Mouse (Mus musculus): ENCODE results near the gene Trp63. TPM values are rescaled to one million over a fixed set of nuclear protein-coding genes. Genes with fewer than 3 reads are reported as not detected.

The Trp63 gene
- polyA plus RNA-seq, 1 experiment from 2014 or later, result 5.7 TPM

DNA sequence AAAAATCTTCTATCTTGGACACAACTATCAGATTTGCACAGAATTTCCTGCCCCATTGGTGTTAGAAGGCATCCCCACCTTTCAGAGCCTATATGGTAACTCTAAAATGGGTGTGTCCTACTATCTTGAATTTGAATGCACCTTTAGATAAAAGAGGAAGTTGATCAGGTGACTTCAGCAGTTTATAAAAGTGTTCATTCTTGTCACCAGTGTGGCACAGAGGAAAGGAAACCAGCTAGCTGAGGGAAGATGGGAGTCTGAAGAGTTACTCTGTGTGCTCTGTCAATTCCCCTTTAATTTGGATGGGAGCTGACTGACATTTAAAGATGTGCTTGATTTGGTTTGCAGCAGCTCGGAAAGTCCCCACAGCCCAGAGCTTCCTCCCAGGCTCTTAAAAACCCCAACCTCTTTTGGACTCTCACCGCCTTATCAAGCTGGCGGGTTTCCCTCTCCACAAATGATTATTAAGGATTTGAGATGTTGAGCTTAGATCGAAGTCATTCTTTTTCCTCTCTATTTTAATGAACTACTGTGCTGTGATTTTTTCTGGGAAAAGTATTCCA is 114.2 kb downstream of the Trp63 start:
- H3K36me3 ChIP-seq, result no peaks in the 10 kb centered on the region
- no peaks in the 10 kb centered on the region for H3K27me3 ChIP-seq (ENCODE audit: insufficient read depth, poor library complexity, severe bottlenecking)
- H3K4me1 ChIP-seq, result no peaks in the 10 kb centered on the region
- 64% methylated on average over 4 of the region's 4 CpGs for WGBS
- DNase-seq (ENCODE audit: low spot score), result no peak
- no peak overlapping the region for H3K4me3 ChIP-seq
- no peak overlapping the region for H3K27ac ChIP-seq
- H3K9me3 ChIP-seq, result no peaks in the 10 kb centered on the region

DNA sequence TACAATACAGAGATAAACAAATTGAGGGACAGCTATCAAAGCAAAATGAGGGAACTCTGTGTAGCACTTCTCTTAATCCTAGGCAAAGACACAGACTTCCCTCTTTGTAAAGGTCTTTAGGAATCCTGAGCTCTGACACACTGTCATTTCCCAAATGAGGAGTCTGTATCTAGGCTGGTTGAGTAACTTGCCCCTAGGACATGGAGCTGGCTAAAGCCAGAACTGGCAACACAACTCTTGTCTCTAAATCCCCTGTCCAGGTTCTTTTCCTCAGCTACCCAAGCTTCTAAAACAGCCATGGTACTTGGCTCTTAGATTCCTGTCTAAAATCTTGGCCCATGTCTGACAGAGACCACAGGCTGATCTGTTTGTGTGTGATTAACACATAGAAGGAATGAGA is 116.1 kb downstream of the Trp63 start:
- H3K9me3 ChIP-seq, result no peaks in the 10 kb centered on the region
- H3K36me3 ChIP-seq, result no peaks in the 10 kb centered on the region
- DNase-seq (ENCODE audit: low spot score), result no peak
- no peak overlapping the region for H3K27ac ChIP-seq
- H3K4me3 ChIP-seq, result no peak overlapping the region
- no peaks in the 10 kb centered on the region for H3K27me3 ChIP-seq (ENCODE audit: insufficient read depth, poor library complexity, severe bottlenecking)
- H3K4me1 ChIP-seq, result no peaks in the 10 kb centered on the region

DNA sequence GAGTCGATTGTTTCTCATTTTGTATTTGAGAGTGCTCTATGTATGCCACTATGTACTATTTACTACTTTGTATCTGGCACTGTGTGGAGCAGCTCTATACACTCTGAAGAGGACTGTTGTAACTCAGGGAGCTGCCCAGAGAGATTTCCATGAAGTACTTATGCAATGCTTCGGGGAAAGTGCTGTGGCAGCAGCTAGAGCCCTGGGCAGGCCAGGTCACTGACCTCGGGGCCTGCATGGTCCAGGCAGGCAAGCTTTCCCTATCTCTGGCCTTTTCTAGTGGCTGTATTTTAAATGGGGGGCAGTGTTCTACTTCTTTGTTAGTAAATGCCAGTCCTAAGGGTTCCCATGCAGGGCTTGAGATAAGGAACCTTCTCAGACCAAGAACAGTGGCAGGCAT is 121.4 kb downstream of the Trp63 start:
- no peak overlapping the region for H3K4me3 ChIP-seq

DNA sequence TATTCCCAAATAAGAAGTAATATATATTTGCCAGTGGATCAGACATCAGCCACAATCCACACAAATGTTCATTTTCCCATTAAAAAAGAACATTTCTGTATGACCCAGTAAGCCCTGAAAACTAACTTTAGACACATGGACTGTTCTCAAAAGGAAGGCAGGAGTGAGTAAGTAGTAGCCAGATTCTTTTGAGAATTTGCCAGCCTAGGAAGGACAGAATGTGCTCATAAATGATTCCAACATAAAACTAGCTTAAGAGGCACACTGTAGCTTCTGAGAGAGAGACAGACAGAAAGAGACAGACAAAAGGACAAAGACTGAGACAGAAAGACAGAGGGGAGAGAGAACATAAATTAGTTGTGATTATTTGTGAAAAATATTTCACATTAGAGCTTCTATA is 123.6 kb downstream of the Trp63 start:
- Histone ChIP-seq H3K4me1 (peaks cover 4% of the 10 kb centered on the region; the same call in 1 of the 2 replicates), H3K9me3 (no peaks in the 10 kb centered on the region), H3K36me3 (no peaks in the 10 kb centered on the region), H3K27ac (no peak overlapping the region), H3K4me3 (no peak overlapping the region), H3K27me3 (ENCODE audit: insufficient read depth, poor library complexity, severe bottlenecking) (no peaks in the 10 kb centered on the region)
- DNase-seq (ENCODE audit: low spot score), result no peak

More for the DNA sequence above, 121.4 kb downstream of the Trp63 start:
- H3K36me3 ChIP-seq, result no peaks in the 10 kb centered on the region
- H3K27ac ChIP-seq, result no peak overlapping the region
- peaks cover 4% of the 10 kb centered on the region; the same call in 1 of the 2 replicates for H3K4me1 ChIP-seq
- H3K9me3 ChIP-seq, result no peaks in the 10 kb centered on the region
- DNase-seq (ENCODE audit: low spot score), result no peak
- 45% methylated on average over 3 of the region's 3 CpGs for WGBS
- no peaks in the 10 kb centered on the region for H3K27me3 ChIP-seq (ENCODE audit: insufficient read depth, poor library complexity, severe bottlenecking)

DNA sequence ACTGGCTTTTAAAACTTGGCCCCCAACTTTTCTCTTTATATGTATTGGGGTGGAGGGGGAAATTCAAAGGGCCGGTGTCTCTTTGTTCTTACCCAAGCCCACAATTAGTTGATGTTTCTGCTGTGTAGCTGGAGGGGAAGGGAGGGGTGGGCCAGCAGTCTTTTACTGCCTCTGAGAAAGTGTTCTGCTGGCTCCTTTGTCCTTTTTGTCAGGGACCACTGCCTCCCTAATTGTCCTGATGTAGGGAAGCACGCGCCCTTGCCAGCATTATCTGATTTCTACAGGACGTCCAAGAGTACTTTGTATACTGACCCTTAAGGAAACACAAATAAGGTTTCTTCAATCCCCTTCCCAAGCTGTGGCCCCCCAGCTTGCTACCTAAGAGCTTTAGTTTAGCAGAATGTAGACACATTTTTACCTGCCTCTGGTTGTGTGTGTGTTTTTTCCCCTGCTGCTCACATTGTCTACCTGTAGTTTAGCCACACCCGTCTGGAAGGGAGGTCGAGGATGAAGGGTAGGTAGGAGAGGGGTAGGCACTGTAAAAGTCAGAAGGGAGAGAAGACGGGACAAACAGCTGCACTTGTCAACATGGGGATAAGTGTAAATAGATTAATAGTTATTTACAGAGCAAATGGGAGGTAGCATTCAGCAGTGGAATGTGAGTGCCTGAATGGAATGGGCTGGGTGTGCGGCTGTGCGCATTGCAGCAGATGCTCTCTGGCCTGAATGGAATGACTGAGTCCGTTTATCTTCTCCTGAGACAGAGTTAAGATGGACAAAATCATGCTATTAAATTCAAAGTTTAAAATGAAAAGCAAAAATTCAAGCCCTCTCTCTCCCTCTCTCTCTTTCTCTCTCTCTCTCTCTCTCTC is 134.4 kb downstream of the Trp63 start:
- Histone ChIP-seq H3K4me1 (no peaks in the 10 kb centered on the region), H3K9me3 (no peaks in the 10 kb centered on the region), H3K27me3 (ENCODE audit: insufficient read depth, poor library complexity, severe bottlenecking) (no peaks in the 10 kb centered on the region), H3K4me3 (no peak overlapping the region), H3K27ac (no peak overlapping the region), H3K36me3 (no peaks in the 10 kb centered on the region)
- WGBS, result 57% methylated on average over 10 of the region's 10 CpGs
- no peak for DNase-seq (ENCODE audit: low spot score)

DNA sequence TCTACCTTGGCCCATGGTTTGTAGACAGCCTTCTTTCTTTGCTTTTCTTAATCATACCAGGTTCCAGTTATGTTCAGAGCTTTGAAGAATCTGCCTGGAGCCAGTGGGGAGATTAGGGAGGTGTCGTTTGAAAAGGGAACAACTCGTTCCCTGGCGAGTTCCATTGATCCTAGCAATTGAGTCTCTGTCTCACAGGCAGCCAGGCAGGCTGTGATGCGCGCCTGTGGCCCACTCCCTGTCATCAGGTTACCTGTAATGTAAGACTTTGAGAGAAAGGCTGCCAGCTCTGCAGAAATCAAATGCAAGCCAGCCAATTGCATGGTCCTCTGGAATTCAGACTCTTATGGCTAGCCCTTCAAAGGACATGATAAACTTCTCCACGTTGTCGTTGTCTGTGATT is 142.5 kb downstream of the Trp63 start:
- H3K27me3 ChIP-seq (ENCODE audit: insufficient read depth, poor library complexity, severe bottlenecking), result no peaks in the 10 kb centered on the region
- no peak for DNase-seq (ENCODE audit: low spot score)
- no peaks in the 10 kb centered on the region for H3K9me3 ChIP-seq
- H3K36me3 ChIP-seq, result no peaks in the 10 kb centered on the region
- no peak overlapping the region for H3K27ac ChIP-seq
- H3K4me1 ChIP-seq, result no peaks in the 10 kb centered on the region
- no peak overlapping the region for H3K4me3 ChIP-seq
- WGBS, result 54% methylated on average over 7 of the region's 7 CpGs

DNA sequence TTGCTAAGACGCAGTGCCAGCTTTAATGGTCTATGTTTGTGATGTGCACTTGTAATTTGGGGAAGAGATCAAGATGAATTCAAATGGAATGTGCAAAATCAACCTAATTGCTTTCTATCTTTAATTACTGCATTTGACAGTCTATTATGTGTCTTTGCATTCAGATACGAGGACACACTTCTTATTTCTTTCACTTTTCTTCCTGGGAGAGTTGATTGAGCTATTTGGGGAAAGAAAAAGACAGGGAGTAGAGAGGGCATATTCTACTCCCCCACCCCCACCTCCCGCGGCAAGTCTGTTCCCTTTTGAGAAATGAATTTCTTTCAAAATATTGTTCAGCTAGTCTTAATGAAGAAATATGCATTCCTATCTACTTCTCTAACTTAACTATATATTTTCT is 149.0 kb downstream of the Trp63 start:
- WGBS, result 86% methylated on average over 4 of the region's 4 CpGs
- no peak overlapping the region for H3K4me3 ChIP-seq
- H3K27me3 ChIP-seq (ENCODE audit: insufficient read depth, poor library complexity, severe bottlenecking), result no peaks in the 10 kb centered on the region
- no peak overlapping the region for H3K27ac ChIP-seq
- H3K4me1 ChIP-seq, result peaks cover 5% of the 10 kb centered on the region; the same call in 1 of the 2 replicates
- no peaks in the 10 kb centered on the region for H3K36me3 ChIP-seq
- no peaks in the 10 kb centered on the region for H3K9me3 ChIP-seq
- no peak for DNase-seq (ENCODE audit: low spot score)

DNA sequence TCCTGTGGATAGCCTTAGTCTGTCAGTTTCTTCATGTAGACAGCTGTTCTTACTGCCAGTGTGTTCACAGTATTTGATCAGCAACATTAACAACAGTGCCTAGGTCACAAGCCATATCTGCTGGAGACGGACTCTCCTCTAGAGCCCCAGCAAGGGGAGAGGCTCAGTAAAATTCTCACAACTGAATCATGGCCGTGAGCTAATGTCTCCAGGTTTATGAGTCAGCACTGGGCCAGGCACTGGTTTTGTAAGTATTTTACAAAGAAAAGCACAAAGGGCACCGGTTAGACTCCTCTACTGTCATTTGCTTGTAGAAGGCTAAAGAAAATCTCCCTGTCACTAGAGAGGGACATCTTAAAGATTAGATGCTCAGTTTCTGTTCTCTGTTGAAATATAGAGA is 151.7 kb downstream of the Trp63 start:
- Histone ChIP-seq H3K4me3 (no peak overlapping the region), H3K36me3 (no peaks in the 10 kb centered on the region), H3K9me3 (no peaks in the 10 kb centered on the region), H3K27ac (no peak overlapping the region), H3K4me1 (peaks cover 5% of the 10 kb centered on the region; the same call in 1 of the 2 replicates), H3K27me3 (ENCODE audit: insufficient read depth, poor library complexity, severe bottlenecking) (no peaks in the 10 kb centered on the region)
- DNase-seq (ENCODE audit: low spot score), result no peak
- WGBS, result 72% methylated on average over 3 of the region's 3 CpGs

DNA sequence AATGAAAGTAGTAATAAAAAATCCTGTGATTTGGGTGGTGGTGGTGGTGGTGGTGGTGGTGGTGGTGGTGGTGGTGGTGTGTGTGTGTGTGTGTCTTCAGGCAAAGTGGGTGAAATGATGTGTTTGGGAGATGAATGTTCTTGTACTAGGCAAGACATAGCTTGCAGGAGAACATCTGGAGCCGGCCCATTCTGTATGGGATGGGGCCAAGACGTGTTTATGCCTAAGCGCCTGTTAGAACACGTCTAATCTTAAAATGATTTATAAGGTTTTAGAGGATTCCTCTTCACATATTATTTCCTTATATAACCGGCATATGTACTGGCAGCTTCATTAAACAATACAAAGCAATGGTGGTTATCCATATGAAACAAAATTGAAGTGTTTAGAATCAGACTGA is 152.2 kb downstream of the Trp63 start:
- Histone ChIP-seq H3K4me1 (peaks cover 5% of the 10 kb centered on the region; the same call in 1 of the 2 replicates), H3K9me3 (no peaks in the 10 kb centered on the region), H3K36me3 (no peaks in the 10 kb centered on the region), H3K27ac (no peak overlapping the region), H3K4me3 (no peak overlapping the region), H3K27me3 (ENCODE audit: insufficient read depth, poor library complexity, severe bottlenecking) (no peaks in the 10 kb centered on the region)
- 89% methylated on average over 5 of the region's 5 CpGs for WGBS
- DNase-seq (ENCODE audit: low spot score), result no peak

DNA sequence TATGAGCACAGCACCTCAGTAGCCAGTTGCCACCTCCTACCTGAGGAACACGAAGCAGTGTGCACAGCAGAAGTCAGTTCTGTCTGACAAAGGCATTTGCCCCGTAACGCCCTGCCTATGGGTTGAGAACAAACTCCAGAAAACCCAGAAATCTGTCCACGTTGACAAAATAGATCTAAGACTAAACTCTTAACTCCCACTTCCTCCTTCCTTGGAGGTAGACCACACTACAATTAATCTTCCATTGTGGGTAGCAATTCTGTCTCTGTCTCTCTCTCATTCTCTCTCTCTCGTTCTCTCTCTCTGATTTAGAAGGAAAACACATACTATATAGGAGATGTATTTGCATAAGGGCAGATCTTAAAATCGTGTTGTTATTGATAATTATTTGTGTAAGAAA is 159.4 kb downstream of the Trp63 start:
- no peaks in the 10 kb centered on the region for H3K27me3 ChIP-seq (ENCODE audit: insufficient read depth, poor library complexity, severe bottlenecking)
- no peak overlapping the region for H3K27ac ChIP-seq
- H3K9me3 ChIP-seq, result no peaks in the 10 kb centered on the region
- no peak overlapping the region for H3K4me3 ChIP-seq
- H3K4me1 ChIP-seq, result no peaks in the 10 kb centered on the region
- no peaks in the 10 kb centered on the region for H3K36me3 ChIP-seq
- 77% methylated on average over 6 of the region's 6 CpGs for WGBS
- DNase-seq (ENCODE audit: low spot score), result no peak

DNA sequence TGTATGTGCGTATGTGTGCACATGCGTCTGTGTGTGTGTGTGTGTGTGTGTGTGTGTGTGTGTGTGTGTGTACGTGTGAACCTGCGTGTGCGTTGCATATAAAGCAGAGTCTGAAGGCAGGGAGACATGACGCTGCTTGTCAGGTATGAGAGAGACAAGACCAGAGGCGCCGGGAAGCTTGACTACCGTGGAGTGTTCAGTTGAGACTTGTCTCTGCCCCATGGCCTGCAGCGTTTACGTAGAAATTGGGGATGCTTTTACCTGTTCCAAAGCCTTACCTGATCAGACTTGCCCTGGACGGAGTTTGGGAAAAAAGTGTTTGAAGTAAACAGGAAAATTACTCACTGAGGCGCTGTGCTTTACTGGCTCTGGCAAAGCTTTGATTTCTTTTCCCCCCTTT is 160.1 kb downstream of the Trp63 start:
- 89% methylated on average over 13 of the region's 13 CpGs for WGBS
- no peaks in the 10 kb centered on the region for H3K36me3 ChIP-seq
- H3K9me3 ChIP-seq, result no peaks in the 10 kb centered on the region
- no peak overlapping the region for H3K4me3 ChIP-seq
- H3K4me1 ChIP-seq, result no peaks in the 10 kb centered on the region
- no peak for DNase-seq (ENCODE audit: low spot score)
- no peaks in the 10 kb centered on the region for H3K27me3 ChIP-seq (ENCODE audit: insufficient read depth, poor library complexity, severe bottlenecking)
- no peak overlapping the region for H3K27ac ChIP-seq

DNA sequence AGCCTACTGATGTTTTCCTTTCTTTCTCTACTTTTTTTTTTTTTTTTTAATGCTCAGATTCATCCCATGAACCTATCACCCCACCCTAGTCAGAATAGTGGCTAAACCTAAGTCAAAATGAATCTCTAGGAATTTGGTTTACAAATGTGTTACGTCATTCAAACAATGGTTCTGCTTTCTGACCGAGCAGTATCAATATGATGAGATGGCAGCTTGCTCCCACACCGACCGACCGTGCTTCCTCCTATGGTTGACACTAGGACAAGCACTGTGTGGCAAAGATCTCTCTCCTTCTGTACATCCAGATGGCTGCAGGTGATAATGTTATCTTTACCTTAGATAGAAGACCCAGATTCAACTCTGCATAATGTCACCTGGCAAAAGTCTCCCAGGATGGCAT is 163.0 kb downstream of the Trp63 start:
- Histone ChIP-seq H3K9me3 (no peaks in the 10 kb centered on the region), H3K36me3 (no peaks in the 10 kb centered on the region), H3K27me3 (ENCODE audit: insufficient read depth, poor library complexity, severe bottlenecking) (0 out of 2 replicates have a peak, but pooled peaks cover 7% of the 10 kb centered on the region), H3K4me1 (no peaks in the 10 kb centered on the region), H3K4me3 (no peak overlapping the region), H3K27ac (no peak overlapping the region)
- no peak for DNase-seq (ENCODE audit: low spot score)
- WGBS, result 89% methylated on average over 5 of the region's 5 CpGs

DNA sequence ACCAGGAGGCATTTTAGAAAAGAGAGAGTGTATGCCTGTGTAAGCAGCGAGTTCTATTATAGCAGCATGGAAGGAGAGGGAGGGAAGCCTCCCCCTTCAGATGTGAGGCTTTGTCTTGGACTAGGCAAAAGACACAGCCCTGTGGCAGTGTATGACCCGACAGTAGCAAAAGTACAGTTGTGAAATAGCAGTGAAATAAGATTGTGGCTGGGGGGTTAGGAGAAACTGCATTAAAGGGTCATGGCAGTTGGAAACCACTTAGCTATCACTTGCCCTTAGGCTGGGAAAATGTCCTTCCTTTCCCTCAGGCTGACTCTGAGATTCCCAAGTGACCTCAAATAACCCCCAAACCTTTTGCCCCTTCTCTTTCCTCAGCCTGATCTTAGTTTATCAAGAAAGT is 164.9 kb downstream of the Trp63 start:
- Histone ChIP-seq H3K27ac (no peak overlapping the region), H3K9me3 (no peaks in the 10 kb centered on the region), H3K4me3 (no peak overlapping the region), H3K27me3 (ENCODE audit: insufficient read depth, poor library complexity, severe bottlenecking) (0 out of 2 replicates have a peak, but pooled peaks cover 7% of the 10 kb centered on the region), H3K4me1 (no peaks in the 10 kb centered on the region), H3K36me3 (no peaks in the 10 kb centered on the region)
- WGBS, result 62% methylated on average over 2 of the region's 2 CpGs
- no peak for DNase-seq (ENCODE audit: low spot score)
